Mouse (Mus musculus) bone marrow, adult 2 months (tissue): ENCODE results near the gene Paics.

Source experiments
- CTCF ChIP-seq: fragments of 200-500 bp; IDR thresholded peaks from 2 replicates; pipeline ENCODE4 v1.5.1; 2011; ENCODE audit warnings: low read length, control low read depth; ENCODE audit not compliant: control insufficient read depth, insufficient read depth
- POLR2A ChIP-seq: fragments of 200-500 bp; IDR thresholded peaks from 2 replicates; pipeline ENCODE4 v1.6.1; 2011; ENCODE audit warnings: low read depth, mild to moderate bottlenecking, control low read depth, low read length, borderline replicate concordance; ENCODE audit not compliant: control insufficient read depth

DNA sequence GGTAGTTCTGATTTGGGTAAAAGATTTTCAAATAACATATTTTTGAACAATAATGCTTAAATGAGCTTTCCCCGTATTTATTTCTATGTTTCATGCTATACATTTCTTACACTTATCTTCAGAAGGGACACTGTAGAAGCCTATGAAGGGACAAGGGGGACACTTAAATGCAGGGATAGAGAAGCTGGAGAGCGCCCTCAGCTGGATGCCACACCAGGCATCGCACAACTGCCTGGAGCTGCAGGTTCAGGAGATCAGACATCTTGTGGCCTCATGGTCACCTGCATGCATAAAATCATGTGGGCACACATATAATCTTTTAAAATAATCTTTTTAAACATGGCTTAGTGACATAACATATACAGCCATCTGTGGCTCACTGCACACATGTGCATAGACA, 13.5 kb downstream of the Paics start:
- no peak for TF ChIP-seq CTCF
- no peak for TF ChIP-seq POLR2A
